Mouse (Mus musculus) liver, embryonic 16.5 days (tissue): ENCODE data around the gene 4430402I18Rik. TPM values are rescaled to one million over a fixed set of nuclear protein-coding genes. Genes with fewer than 3 reads are reported as not detected.

Source experiments
- ATAC-seq: fragments of 200-750 bp; cut with Nextera tagmentation; 2 replicates; pipeline ENCODE4 v1.8.0; 2017; ENCODE audit warnings: low read depth, mild to moderate bottlenecking, moderate number of reproducible peaks, moderate library complexity
- H3K27ac ChIP-seq: fragments of 300-500 bp; sonication (generic); 2 replicates; pipeline ENCODE4 v1.5.1; 2014; ENCODE audit warnings: mild to moderate bottlenecking, low read length
- H3K27me3 ChIP-seq: fragments of 300-500 bp; sonication (generic); 2 replicates; pipeline ENCODE4 v1.6.1; 2014; ENCODE audit warnings: low read depth, low read length, mixed read lengths; ENCODE audit not compliant: control insufficient read depth, insufficient read depth
- H3K36me3 ChIP-seq: fragments of 300-500 bp; sonication (generic); 2 replicates; pipeline ENCODE4 v1.6.1; 2014; ENCODE audit warnings: mild to moderate bottlenecking; ENCODE audit not compliant: control insufficient read depth, insufficient read depth
- H3K4me1 ChIP-seq: fragments of 300-500 bp; sonication (generic); 2 replicates; pipeline ENCODE4 v1.6.1; 2014; ENCODE audit warnings: low read depth, low read length, mixed read lengths; ENCODE audit not compliant: control insufficient read depth
- H3K4me2 ChIP-seq: fragments of 300-500 bp; sonication (generic); 2 replicates; pipeline ENCODE4 v1.6.1; 2014; ENCODE audit warnings: low read depth, low read length, mixed read lengths
- H3K4me3 ChIP-seq: fragments of 300-500 bp; sonication (generic); 2 replicates; pipeline ENCODE4 v1.5.1; 2014; ENCODE audit warnings: low read depth, mild to moderate bottlenecking, low read length
- H3K9ac ChIP-seq: fragments of 300-500 bp; sonication (generic); 2 replicates; pipeline ENCODE4 v1.6.1; 2014; ENCODE audit warnings: low read depth, low read length
- H3K9me3 ChIP-seq: fragments of 300-500 bp; sonication (generic); replicated peaks from 2 replicates; pipeline ENCODE4 v1.6.1; 2016; ENCODE audit warnings: low read length; ENCODE audit not compliant: control insufficient read depth
- WGBS: fragments of 180-500 bp; shearing (Covaris S2); extraction: QIAGEN DNeasy Blood & Tissue Kit; methylation state at CpG from one replicate; pipeline ENCODE4 v1.1.7; 2014; ENCODE audit not compliant: insufficient replicate concordance; 5-methylcytosine and 5-hydroxymethylcytosine counted together
- polyA plus RNA-seq: library from polyadenylated mRNA; unstranded; fragments of >200 nt; fragmentation: Nextera tagmentation; extraction: Ambion mirVana; gene quantifications from 2 replicates; pipeline ENCODE4 v1.2.1, GENCODE M21; 2015

4430402I18Rik gene
- 1.5 and 2.9 TPM in 2 replicates for polyA plus RNA-seq

DNA sequence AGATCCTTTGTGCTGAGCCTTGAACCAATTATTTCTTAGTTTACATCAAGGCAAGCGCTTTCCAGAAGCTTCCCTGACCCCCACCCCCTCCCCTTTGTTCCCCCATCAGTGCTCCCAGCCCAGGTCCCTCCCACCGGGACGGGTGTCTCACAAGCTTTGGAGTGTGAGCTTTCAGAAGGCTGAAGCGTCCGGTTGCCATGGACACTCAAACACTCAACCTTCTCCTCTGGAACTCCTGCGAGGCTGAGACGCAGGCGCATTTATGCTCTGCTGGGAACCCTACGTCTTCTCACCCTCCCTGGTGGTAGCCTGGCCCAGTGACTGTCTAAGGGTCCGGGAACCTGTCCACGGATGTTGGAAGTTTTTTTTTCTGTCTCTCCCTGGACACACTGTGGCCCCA lies at the start of gene 4430402I18Rik:
TSS of gene 4430402I18Rik (minus strand) at position 149 of the 400 bp plus-strand sequence.
- peaks cover 8% of the 10 kb centered on the region; the same call in 1 of the 2 replicates for H3K27me3 ChIP-seq
- no peaks in the 10 kb centered on the region for H3K36me3 ChIP-seq
- peaks cover 8% of the 10 kb centered on the region for H3K4me1 ChIP-seq
- H3K9me3 ChIP-seq, result no peaks in the 10 kb centered on the region
- no peak within 1 kb of the TSS for H3K4me2 ChIP-seq
- WGBS, result 42% methylated on average over 11 of the region's 11 CpGs
- no peak for ATAC-seq
- no peak within 1 kb of the TSS for H3K4me3 ChIP-seq
- H3K27ac ChIP-seq, result no peak within 1 kb of the TSS
- H3K9ac ChIP-seq, result no peak within 1 kb of the TSS

DNA sequence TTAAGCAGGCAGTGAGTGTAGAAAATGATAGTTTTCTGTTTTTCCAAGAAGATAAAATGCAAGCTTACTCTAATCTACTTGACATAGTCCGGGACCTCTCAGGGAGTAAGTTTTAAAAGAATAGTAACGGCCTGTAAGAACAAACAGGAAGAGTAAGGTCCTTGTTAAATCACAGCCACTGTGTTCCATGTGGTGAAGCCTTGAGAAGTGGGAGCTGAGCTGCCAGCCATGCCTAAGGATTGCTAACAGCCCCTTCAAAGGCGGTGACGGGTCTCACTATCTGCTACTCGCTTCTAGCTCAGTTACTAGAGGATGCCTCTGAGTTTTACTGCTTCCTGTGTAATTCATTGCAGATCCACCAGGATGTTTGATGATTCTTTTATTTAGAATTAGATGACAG lies 49.2 kb upstream of the 4430402I18Rik start:
- Histone ChIP-seq H3K4me1 (no peaks in the 10 kb centered on the region), H3K27ac (no peak overlapping the region), H3K4me2 (no peak overlapping the region), H3K9ac (no peak overlapping the region), H3K4me3 (no peak overlapping the region), H3K36me3 (peaks cover 17% of the 10 kb centered on the region), H3K27me3 (no peaks in the 10 kb centered on the region), H3K9me3 (no peaks in the 10 kb centered on the region)
- no peak for ATAC-seq
- WGBS, result 78% methylated on average over 5 of the region's 5 CpGs

DNA sequence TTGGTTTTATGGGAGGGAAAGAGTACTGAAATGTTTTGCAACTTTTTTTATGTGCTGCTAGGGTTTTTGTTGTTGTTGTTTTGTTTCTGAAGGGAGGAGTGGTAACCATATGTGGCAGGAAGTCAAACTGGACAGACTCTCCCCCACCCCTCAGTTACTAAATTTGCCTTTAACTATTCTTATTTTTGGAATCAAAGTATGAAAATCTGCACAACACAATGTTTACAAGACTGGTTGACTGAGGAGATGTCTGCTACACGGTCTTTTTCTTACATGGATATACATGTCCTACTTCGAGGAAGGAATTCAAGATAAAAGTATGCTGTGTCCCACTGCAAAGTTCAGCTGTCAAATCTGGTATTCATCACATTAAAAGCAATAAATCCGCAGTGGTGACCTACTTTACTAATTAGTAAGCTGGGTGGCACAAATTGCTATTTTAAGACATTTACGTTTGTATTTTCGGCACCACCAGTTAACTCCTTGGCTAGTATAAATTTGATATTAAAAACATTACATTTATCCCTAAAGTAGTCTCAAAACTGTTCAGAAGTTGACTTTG lies 48.7 kb upstream of the 4430402I18Rik start:
- H3K9ac ChIP-seq, result no peak overlapping the region
- H3K27ac ChIP-seq, result no peak overlapping the region
- peaks cover 15% of the 10 kb centered on the region for H3K36me3 ChIP-seq
- no peaks in the 10 kb centered on the region for H3K9me3 ChIP-seq
- H3K4me2 ChIP-seq, result no peak overlapping the region
- WGBS, result 79% methylated on average over 5 of the region's 5 CpGs
- no peaks in the 10 kb centered on the region for H3K27me3 ChIP-seq
- no peaks in the 10 kb centered on the region for H3K4me1 ChIP-seq
- no peak for ATAC-seq
- no peak overlapping the region for H3K4me3 ChIP-seq

DNA sequence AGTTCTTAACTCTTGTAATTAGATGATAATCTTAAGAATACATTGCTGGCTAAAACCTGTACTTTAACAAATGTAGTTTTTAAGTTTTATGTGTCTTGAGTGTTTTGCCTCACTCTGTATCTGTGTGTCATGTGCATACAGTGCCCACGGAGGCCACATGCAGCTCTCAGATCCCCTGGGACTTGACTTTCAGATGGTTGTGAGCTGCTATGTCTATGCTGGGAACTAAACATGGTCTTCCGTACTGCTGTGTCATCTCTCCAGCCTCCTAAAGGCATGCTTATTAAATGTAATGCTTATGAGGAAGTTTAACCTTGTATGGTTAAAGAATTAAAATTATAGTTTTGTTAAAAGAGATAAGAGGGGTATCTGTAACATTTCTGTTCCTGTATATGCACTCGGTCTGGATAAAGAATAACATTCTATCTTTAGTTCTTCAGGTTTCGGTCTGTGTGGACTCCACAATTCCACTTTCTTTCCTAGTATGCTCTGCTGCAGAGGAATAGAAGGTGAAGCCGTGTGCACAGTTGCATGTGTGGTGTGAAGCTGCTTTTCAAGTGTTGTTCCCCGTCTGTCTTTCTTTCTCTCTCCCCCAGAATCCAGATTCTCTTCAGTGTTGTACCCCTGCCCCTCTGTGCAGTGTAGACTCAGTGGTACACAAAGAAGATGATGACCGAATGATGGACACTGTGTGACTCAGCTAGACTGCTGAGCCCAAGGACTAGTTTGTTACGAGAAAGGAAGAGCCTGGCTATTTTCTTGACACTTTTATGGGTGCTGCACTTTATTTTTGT lies 48.0 kb upstream of the 4430402I18Rik start:
- peaks cover 15% of the 10 kb centered on the region for H3K36me3 ChIP-seq
- no peaks in the 10 kb centered on the region for H3K4me1 ChIP-seq
- no peaks in the 10 kb centered on the region for H3K27me3 ChIP-seq
- ATAC-seq, result no peak
- no peak overlapping the region for H3K4me2 ChIP-seq
- no peak overlapping the region for H3K4me3 ChIP-seq
- H3K9ac ChIP-seq, result no peak overlapping the region
- whole genome bisulfite sequencing, result 74% methylated on average over 8 of the region's 8 CpGs
- H3K27ac ChIP-seq, result no peak overlapping the region
- H3K9me3 ChIP-seq, result no peaks in the 10 kb centered on the region

DNA sequence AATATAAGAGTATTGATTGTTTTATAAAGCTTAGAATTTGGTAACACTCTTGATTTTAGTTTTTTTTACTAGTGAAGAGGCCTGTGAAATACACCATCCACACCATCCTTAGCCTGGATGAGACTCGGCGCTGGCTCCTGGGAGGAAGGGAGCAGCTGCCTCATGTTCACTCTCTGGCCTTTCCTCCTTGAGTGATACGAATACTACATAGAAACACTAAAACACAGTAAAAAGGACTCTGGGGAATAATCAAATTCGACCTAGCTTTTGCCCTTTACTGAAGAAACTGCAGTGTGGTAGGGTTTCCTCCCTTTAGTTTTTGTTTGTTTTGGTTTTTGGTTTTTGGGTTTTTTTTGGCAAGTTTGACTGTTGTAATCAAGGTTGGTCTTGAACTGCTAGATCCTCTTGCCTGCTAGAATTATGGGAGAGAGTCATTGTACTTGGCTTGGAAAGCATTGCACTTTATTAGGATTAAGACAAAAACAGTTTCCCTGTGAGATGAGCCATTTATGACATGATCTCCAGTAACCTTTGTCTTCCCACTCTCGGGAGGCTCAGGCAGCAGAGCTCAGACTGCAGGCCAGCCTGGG lies 47.0 kb upstream of the 4430402I18Rik start:
- 80% methylated on average over 5 of the region's 5 CpGs for WGBS

DNA sequence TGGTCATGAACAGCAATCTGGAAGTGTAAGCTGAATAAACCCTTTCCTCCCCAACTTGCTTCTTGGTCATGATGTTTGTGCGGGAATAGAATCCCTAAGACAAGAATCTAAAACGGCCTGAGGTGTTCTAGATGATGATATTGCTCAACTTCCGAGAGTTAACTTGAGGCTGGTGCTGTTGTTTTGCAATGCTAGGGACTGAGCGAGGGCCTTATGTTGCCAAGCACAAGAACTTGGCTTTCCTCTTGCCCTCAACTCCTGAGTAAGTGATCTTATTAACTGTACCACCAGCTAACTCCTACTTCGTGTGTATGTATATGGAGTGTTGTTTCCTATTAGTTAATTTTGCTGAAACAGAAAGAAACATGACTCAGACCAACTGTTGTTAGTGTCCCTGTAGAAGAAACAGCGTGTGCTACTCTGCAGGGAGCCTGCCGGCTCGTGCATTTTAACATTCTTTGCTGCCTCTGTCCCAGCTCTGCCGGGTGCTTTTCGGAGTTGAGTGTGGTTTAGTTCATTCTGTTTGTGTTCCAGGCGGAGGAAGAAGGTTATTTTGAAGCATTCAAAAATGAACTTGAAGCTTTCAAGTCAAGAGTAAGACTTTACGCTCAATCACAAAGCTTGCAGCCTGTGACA lies 43.9 kb upstream of the 4430402I18Rik start:
- Histone ChIP-seq H3K27me3 (no peaks in the 10 kb centered on the region), H3K4me3 (no peak overlapping the region), H3K27ac (no peak overlapping the region), H3K9me3 (no peaks in the 10 kb centered on the region), H3K4me1 (no peaks in the 10 kb centered on the region), H3K9ac (no peak overlapping the region), H3K4me2 (no peak overlapping the region), H3K36me3 (peaks cover 11% of the 10 kb centered on the region)
- ATAC-seq, result no peak
- 78% methylated on average over 12 of the region's 12 CpGs for WGBS

More for the DNA sequence above, 47.0 kb upstream of the 4430402I18Rik start:
- Histone ChIP-seq H3K27me3 (no peaks in the 10 kb centered on the region), H3K27ac (no peak overlapping the region), H3K4me2 (no peak overlapping the region), H3K4me1 (no peaks in the 10 kb centered on the region), H3K36me3 (peaks cover 15% of the 10 kb centered on the region), H3K4me3 (no peak overlapping the region), H3K9ac (no peak overlapping the region), H3K9me3 (no peaks in the 10 kb centered on the region)
- ATAC-seq, result no peak

DNA sequence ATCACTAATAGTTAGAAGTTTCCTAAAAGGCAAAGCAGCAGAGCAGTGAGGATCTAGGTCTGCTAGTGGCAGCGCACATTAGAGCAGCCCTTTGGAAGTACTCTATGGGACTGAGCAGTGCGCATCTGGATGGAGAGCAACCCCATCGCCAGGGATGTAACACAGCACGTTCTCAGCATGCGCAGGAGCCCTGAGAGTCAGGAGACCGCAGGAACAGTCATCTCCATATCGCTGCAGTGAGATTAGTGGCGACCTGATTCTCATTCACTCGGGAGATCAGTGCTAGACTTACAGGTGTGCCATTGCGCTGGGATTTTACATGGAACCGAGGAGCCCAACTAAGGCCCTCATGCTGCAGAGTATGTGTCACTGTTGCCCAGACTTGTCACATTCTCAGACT lies 41.4 kb upstream of the 4430402I18Rik start:
- Histone ChIP-seq H3K36me3 (peaks cover 11% of the 10 kb centered on the region), H3K9me3 (no peaks in the 10 kb centered on the region), H3K4me2 (no peak overlapping the region), H3K4me1 (no peaks in the 10 kb centered on the region), H3K27me3 (no peaks in the 10 kb centered on the region), H3K9ac (no peak overlapping the region), H3K27ac (no peak overlapping the region), H3K4me3 (no peak overlapping the region)
- ATAC-seq, result no peak
- WGBS, result 89% methylated on average over 11 of the region's 11 CpGs

DNA sequence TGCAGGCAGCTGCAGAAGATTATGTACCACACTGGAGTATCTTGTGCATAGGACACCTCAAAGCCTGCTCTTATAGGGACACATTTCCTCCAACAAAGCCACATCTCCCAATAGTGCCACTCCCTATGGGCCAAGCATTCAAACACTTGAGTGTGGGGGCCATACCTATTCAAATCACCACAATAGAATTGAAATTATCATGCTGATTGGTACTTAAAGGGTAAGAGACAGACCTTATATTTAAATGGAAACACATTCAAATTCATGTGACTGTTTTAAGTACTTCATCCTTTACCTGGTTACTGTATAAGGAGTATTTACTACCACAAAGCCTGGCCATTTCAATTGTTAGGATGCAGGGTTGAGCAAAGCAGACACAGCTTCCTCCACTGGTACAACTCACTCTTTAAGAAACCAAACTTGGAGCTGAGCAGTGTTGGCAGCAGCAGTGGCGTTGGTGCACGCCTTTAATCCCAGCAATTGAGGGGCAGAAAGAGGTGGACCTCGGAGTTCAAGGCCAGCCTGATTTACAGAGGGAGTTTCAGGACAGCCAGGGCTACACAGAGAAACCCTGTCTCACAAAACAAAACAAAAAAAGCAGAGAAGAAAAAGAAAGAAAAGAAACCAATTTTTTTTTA lies 40.6 kb upstream of the 4430402I18Rik start:
- H3K27ac ChIP-seq, result no peak overlapping the region
- peaks cover 11% of the 10 kb centered on the region for H3K36me3 ChIP-seq

More for the DNA sequence above, 40.6 kb upstream of the 4430402I18Rik start:
- ATAC-seq, result no peak
- Histone ChIP-seq H3K4me2 (no peak overlapping the region), H3K4me3 (no peak overlapping the region), H3K27me3 (no peaks in the 10 kb centered on the region), H3K9me3 (no peaks in the 10 kb centered on the region), H3K9ac (no peak overlapping the region), H3K4me1 (no peaks in the 10 kb centered on the region)
- 77% methylated on average over 3 of the region's 3 CpGs for WGBS
